ENCODE assay signal across 12 mouse cellular contexts in the genomic region with DNA sequence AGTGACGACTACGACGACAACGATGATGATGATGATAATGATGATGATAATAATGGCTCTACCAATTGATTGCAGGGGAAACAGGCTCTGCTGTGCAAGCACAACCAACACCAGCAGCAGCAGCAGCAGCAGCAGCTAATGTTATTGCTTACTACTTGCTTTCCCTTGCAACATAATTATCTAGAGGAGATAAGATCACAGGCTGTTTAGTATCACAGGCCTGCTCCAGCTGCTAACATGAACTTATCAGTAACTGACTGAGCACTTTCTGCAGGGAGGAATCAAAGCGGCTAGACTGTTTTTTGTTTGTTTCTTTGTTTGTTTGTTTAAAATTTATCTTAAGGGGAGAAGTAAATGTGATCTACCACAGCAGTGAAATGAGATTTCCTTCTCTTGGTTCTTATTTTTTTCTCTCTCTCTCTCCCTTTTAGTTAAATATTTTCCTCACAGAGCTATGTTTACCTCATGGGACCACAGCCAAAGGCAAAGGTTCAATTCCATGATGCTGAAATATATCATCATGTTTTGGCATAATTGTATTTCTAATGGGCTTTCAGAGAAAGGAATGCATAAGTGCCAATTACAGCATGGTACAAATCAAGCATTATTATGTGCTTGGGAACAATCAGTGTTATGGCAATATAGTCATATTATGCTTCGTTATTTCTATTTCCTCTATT.
"Had no signal": no experiment of that assay in that cellular context is flagged by ENCODE, and none has a peak within 500 bp of the region (broad histone marks: within the 10 kb centered on the region; RNA-seq: fewer than 3 reads in every experiment).

No protein-coding gene starts in this region.

- H3K9ac ChIP-seq: limb, embryonic 12.5 days; midbrain, embryonic 13.5 days had no signal

- H3K4me3 ChIP-seq: layer of hippocampus, adult 2 months; limb, embryonic 12.5 days; midbrain, embryonic 13.5 days had no signal

- H3K36me3 ChIP-seq: limb, embryonic 12.5 days; midbrain, embryonic 13.5 days had no signal

- H3K4me1 ChIP-seq: limb, embryonic 12.5 days; midbrain, embryonic 13.5 days had no signal

- DNase-seq: kidney, adult 9 months; kidney, postnatal 10 days; kidney, postnatal 4 days; liver; right cerebral cortex, postnatal 4 days; spleen, adult 18-20 months; thymus, adult 18-20 months; thymus, postnatal 14 days had no signal

- H3K9me3 ChIP-seq: limb, embryonic 12.5 days; midbrain, embryonic 13.5 days had no signal

- H3K27ac ChIP-seq: layer of hippocampus, adult 2 months; limb, embryonic 12.5 days; midbrain, embryonic 13.5 days had no signal

- H3K27me3 ChIP-seq: limb, embryonic 12.5 days; midbrain, embryonic 13.5 days had no signal

- ATAC-seq: intestine, postnatal 0 days; midbrain, embryonic 13.5 days had no signal

- H3K4me2 ChIP-seq: limb, embryonic 12.5 days; midbrain, embryonic 13.5 days had no signal
